7 mouse cellular contexts compared by ENCODE assay signal in the genomic region with DNA sequence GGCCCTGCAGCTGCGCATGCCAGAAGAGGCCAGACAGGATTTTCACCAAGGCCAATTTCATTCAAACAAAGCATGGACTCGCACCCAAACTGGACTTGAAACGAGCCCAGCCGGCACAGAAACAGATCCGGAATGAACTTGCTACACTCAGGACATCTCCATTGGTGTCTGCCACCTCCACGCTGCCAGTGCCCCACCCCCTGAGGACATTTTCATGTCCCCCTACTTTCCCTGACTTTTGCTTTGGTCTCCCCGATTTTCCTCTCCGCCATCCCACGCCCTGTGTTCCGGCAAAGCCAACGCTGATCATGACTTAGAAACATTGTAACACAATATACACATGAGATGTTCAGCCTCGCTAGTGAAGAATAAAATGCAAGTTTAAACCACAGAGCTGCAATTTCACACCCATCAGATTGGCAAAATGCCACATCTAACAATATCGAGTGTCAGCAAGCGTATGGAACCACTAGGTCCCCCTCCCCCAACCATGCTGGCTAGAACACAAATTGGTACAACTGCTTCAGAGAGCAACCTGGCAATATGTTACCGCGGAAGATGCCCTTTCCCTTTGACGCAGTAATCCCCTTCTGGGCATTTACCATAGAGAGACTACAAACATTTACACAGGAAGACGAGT. TPM values are rescaled to one million over a fixed set of nuclear protein-coding genes. Genes with fewer than 3 reads are reported as not detected.
DNase-seq lines count a peak whose midpoint lies in the region.

No protein-coding gene starts in this region.

- whole genome bisulfite sequencing in embryonic facial prominence, embryonic 10.5 days = 87% methylated on average over 18 of the region's 18 CpGs

- H3K9me3 ChIP-seq in embryonic facial prominence, embryonic 10.5 days = no peaks in the 10 kb centered on the region

- H3K4me1 ChIP-seq in embryonic facial prominence, embryonic 10.5 days = peaks cover 49% of the 10 kb centered on the region

- H3K27me3 ChIP-seq in embryonic facial prominence, embryonic 10.5 days (replicated peaks; ENCODE audit: low read depth, poor library complexity, severe bottlenecking) = no peaks in the 10 kb centered on the region

- 0 out of 2 replicates have a peak, but pooled peaks cover 10% of the 10 kb centered on the region for H3K36me3 ChIP-seq in embryonic facial prominence, embryonic 10.5 days (replicated peaks)

- H3K4me3 ChIP-seq in embryonic facial prominence, embryonic 10.5 days = no peak overlapping the region

- intact Hi-C loops in left cerebral cortex, postnatal 10 days (cut with DNase I) = loop anchor here (10.0 kb wide), 1 partner anchor 107 kb away; no protein-coding TSS in a partner anchor

- H3K27ac ChIP-seq in embryonic facial prominence, embryonic 10.5 days (replicated peaks) = peak overlapping the region; percentile 40; the same call in 1 of the 2 replicates

- peak; percentile 49 to 56 for DNase-seq in left cerebral cortex, postnatal 10 days (ENCODE audit: extremely low spot score in 1 of 2, low spot score in 2 of 2)
- DNase-seq in left cerebral cortex, adult 9 months (ENCODE audit: low spot score in 2 of 2) = no peak
- peak; percentile 84 for DNase-seq in brain, adult 2 months (ENCODE audit: low read depth, low spot score)
- no peak for DNase-seq in embryonic facial prominence, embryonic 10.5 days (ENCODE audit: low spot score)
- peak; percentile 24 to 58 for DNase-seq in natural killer cell, adult 2 months (ENCODE audit: low spot score in 2 of 2)
- DNase-seq in frontal cortex, postnatal 25 days (ENCODE audit: low spot score in 2 of 2) = no peak
- DNase-seq in ovary, postnatal 36 days (ENCODE audit: low spot score) = no peak

RNA-seq across cellular contexts. Expression of a gene that starts 6.7 kb away (rescaled TPM):
- 100 to 1,000 TPM; 144 to 148 TPM for total RNA-seq in left cerebral cortex, postnatal 10 days (2021)
- polyA plus RNA-seq in embryonic facial prominence, embryonic 10.5 days (2016; fragmentation: Nextera tagmentation; extraction: Ambion mirVana) = 41.6 and 43.2 TPM in 2 replicates

Comparison
In these comparisons a context has a peak if more than half of its experiments do, and no peak if none do; other contexts are left out.
1. DNase-seq: peak in left cerebral cortex, postnatal 10 days (2 of 2), brain, adult 2 months (single experiment) and natural killer cell, adult 2 months (2 of 2); none in left cerebral cortex, adult 9 months (0 of 2), embryonic facial prominence, embryonic 10.5 days (single experiment), frontal cortex, postnatal 25 days (0 of 2) and ovary, postnatal 36 days (single experiment).